Mouse (Mus musculus): ENCODE results near the gene Strada. TPM values are rescaled to one million over a fixed set of nuclear protein-coding genes. Genes with fewer than 3 reads are reported as not detected.
"Not testable (repeated sequence)": the region's sequence is repeated elsewhere in the genome, so short reads cannot be mapped to it uniquely, and the experiment has no call there.

The Strada gene
- total and polyA plus RNA-seq, 3 experiments = 21.1 to 36.2 (median 28.9) TPM

DNA sequence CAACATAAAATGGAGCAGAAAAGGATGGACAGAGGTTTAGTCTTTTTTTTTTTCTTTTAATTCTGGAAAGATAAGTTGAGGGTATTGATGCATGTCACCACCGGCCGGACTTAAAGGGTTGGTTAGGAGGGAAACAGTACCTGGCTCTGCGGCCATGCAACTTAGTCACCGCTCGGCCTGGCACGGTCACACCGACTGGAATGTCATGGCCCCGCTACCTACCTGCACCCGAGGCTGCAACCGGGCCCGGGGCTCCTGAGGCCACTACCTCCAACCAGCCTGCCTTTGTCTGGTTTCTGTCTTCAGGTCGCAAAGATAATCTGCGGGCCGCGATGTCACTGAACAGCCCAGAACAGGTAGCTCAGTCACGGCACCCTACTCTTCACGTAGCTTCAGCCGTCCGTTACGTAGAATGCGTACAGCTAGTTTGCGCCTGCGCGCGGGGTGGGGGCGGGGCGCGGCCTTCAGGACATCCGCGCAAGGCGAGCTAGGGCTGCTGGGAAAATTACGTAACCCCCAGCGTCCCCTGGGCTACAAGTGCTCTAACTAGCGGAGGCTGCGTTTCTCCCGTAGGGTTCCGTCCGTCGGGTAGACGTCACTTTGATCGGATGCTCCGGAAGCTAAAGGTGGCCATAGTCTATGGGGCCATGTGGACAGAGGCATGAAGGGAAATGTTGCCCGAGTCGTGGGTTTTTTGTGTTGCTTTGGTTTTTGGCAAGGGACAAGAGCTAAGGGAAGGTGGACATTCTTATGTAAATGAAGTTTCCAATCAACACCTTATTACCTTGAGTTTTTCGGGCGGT is 14.2 kb upstream of the Strada start, which contains the start of gene Ccdc47:
Gene Ccdc47, minus strand, starts transcription at position 418 of the 803 bp plus-strand sequence.
- DNase-seq (ENCODE audit: low spot score) (peak; percentile 88), ATAC-seq (ENCODE audit: extremely low read depth, insufficient number of reproducible peaks, low FRiP score, poor library complexity, severe bottlenecking) (peak; percentile 91)
- TF ChIP-seq GATA1 (IDR thresholded peaks at IDR 0.05; ENCODE audit: borderline replicate concordance, low read length) = no peak
- TF ChIP-seq POLR2AphosphoS5 (IDR thresholded peaks at IDR 0.05; ENCODE audit: insufficient replicate concordance, low read depth, low read length) = peak; percentile 33; the same call in 1 of the 2 replicates
- H3K4me3 ChIP-seq (ENCODE audit: low read depth, low read length) = peak within 1 kb of the TSS; percentile 97
- peaks cover 44% of the 10 kb centered on the region for H3K36me3 ChIP-seq (replicated peaks)
- no peaks in the 10 kb centered on the region for H3K9me3 ChIP-seq (replicated peaks)
- H3K4me1 ChIP-seq (ENCODE audit: insufficient read depth, low read depth, low read length) = peaks cover 37% of the 10 kb centered on the region
- H3K27me3 ChIP-seq (ENCODE audit: insufficient read depth, low read length) = no peaks in the 10 kb centered on the region

DNA sequence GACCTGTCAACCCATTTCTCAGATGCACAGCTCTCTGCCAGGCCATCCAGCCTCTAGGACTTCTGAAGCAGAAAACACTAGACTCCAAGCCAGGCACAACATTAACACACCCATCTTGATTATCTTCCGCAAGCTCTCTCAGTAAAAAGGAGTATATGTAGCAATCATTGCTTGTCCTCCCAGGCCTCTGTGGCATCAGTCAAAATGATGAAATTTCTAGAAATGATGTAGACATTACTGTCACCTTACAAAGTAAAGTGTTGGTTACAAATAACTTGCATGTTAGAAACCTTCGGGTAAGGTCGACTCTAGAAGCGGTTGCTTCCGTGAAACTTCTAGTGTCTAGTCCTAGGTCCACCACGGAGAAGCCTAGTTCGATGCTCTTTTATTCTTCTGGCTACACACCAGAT is 13.5 kb upstream of the Strada start:
- ATAC-seq (ENCODE audit: extremely low read depth, insufficient number of reproducible peaks, low FRiP score, poor library complexity, severe bottlenecking) (no peak), DNase-seq (ENCODE audit: low spot score) (no peak)
- TF ChIP-seq GATA1 (IDR thresholded peaks at IDR 0.05; ENCODE audit: borderline replicate concordance, low read length) (no peak), CTCF (IDR thresholded peaks at IDR 0.05; ENCODE audit: low read depth, low read length) (no peak), TAL1 (conservative IDR thresholded peaks at IDR 0.05; ENCODE audit: low read depth, low read length) (no peak), POLR2AphosphoS5 (IDR thresholded peaks at IDR 0.05; ENCODE audit: insufficient replicate concordance, low read depth, low read length) (no peak), GATA2 (IDR thresholded peaks at IDR 0.05; ENCODE audit: borderline replicate concordance, low read depth, low read length) (no peak)
- H3K27me3 ChIP-seq (ENCODE audit: insufficient read depth, low read length) = no peaks in the 10 kb centered on the region
- H3K4me1 ChIP-seq (ENCODE audit: insufficient read depth, low read depth, low read length) = peaks cover 34% of the 10 kb centered on the region
- H3K9me3 ChIP-seq (replicated peaks) = no peaks in the 10 kb centered on the region
- H3K36me3 ChIP-seq (replicated peaks) = peaks cover 44% of the 10 kb centered on the region
- H3K4me3 ChIP-seq (ENCODE audit: low read depth, low read length) = peak overlapping the region; percentile 97

DNA sequence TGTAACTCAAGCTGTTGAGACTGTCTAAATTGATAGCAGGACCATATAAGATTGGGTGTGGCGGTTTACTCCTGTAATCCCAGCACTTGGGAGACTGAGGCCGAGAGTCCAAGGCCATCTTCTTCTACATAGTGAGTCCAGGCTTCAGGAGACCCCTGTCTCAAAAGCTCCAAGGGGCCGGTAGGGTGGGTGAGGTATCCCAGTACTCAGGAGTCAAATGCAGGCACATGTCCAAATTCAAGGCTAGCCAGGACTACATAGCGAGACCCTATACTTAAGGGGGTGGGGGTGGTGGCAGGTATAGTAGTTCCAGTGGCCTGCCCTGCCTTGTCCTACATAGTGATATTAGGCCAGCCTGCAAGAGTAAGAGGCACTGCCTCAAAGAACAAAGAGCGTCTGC is 12.9 kb upstream of the Strada start:
- TF ChIP-seq GATA2 (IDR thresholded peaks at IDR 0.05; ENCODE audit: borderline replicate concordance, low read depth, low read length) (no peak), CTCF (IDR thresholded peaks at IDR 0.05; ENCODE audit: low read depth, low read length) (no peak), POLR2AphosphoS5 (IDR thresholded peaks at IDR 0.05; ENCODE audit: insufficient replicate concordance, low read depth, low read length) (no peak), GATA1 (IDR thresholded peaks at IDR 0.05; ENCODE audit: borderline replicate concordance, low read length) (no peak), TAL1 (conservative IDR thresholded peaks at IDR 0.05; ENCODE audit: low read depth, low read length) (no peak)
- Histone ChIP-seq H3K4me3 (ENCODE audit: low read depth, low read length) (peak overlapping the region; percentile 97), H3K9me3 (replicated peaks) (no peaks in the 10 kb centered on the region), H3K36me3 (replicated peaks) (peaks cover 50% of the 10 kb centered on the region), H3K4me1 (ENCODE audit: insufficient read depth, low read depth, low read length) (peaks cover 34% of the 10 kb centered on the region), H3K27me3 (ENCODE audit: insufficient read depth, low read length) (no peaks in the 10 kb centered on the region)
- DNase-seq (ENCODE audit: low spot score) (no peak), ATAC-seq (ENCODE audit: extremely low read depth, insufficient number of reproducible peaks, low FRiP score, poor library complexity, severe bottlenecking) (no peak)

DNA sequence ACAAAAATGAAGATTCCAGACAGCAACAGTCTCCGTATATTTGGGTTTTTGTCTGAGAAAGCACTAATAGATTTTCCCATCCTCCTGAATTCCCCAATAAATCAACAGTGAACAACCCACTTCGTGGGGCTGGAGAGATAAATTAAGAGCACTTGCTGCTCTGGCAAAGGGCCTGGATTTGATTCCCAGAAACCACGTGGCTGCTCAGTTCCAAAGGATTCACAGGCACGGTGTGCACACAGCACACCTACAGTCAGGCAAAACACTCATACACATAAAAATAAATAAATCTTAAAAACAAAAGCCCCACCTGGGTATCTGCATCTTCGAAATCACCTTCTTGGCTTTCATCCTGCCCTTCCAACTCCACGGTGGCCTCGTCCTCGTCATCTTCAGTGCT is 10.8 kb upstream of the Strada start:
- H3K4me1 ChIP-seq (ENCODE audit: insufficient read depth, low read depth, low read length) = peaks cover 22% of the 10 kb centered on the region
- no peaks in the 10 kb centered on the region for H3K27me3 ChIP-seq (ENCODE audit: insufficient read depth, low read length)
- H3K36me3 ChIP-seq (replicated peaks) = peaks cover 66% of the 10 kb centered on the region
- no peak for ATAC-seq (ENCODE audit: extremely low read depth, insufficient number of reproducible peaks, low FRiP score, poor library complexity, severe bottlenecking)
- no peak overlapping the region for H3K4me3 ChIP-seq (ENCODE audit: low read depth, low read length)
- DNase-seq (ENCODE audit: low spot score) = no peak
- TF ChIP-seq GATA2 (IDR thresholded peaks at IDR 0.05; ENCODE audit: borderline replicate concordance, low read depth, low read length) (no peak), POLR2AphosphoS5 (IDR thresholded peaks at IDR 0.05; ENCODE audit: insufficient replicate concordance, low read depth, low read length) (no peak), CTCF (IDR thresholded peaks at IDR 0.05; ENCODE audit: low read depth, low read length) (no peak), TAL1 (conservative IDR thresholded peaks at IDR 0.05; ENCODE audit: low read depth, low read length) (no peak), GATA1 (IDR thresholded peaks at IDR 0.05; ENCODE audit: borderline replicate concordance, low read length) (no peak)
- H3K9me3 ChIP-seq (replicated peaks) = no peaks in the 10 kb centered on the region

DNA sequence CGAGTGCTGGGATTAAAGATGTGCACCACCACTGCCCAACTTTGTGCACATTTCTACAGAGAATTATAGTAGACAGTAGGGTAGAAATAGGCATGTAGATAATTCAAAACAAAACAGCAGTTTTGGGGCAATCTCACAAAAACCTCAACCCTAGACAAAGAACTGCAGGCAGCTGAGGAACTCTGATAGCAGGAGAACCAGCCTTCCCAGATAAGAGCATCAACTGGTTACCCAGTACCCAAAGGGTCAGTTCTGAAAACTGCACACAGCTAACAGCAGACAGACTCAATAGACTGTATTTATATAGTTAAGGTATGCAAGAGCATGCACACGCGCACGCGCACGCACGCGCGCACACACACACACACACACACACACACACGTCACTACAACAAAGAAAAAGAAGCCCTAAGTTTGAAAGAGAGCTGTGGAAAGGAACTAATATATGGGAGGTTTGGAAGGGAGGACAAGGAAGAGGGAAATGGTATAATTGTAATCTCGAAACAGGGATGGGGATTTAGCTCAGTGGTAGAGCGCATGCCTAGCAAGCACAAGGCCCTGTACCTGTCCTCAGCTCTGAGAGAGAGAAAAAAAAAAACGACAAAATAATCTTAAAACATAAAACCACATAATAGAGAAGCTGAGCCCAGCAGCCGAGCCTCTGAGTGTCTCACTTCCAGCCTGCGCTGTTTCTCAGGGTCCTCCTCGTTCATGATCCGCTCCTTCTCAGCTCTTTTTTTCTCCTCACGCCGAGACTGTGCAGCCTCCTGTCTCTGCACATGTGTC is 438 bp downstream of the Strada start:
- peak; percentile 67 for ATAC-seq (ENCODE audit: extremely low read depth, insufficient number of reproducible peaks, low FRiP score, poor library complexity, severe bottlenecking)
- Histone ChIP-seq H3K9me3 (replicated peaks) (no peaks in the 10 kb centered on the region), H3K36me3 (replicated peaks) (peaks cover 88% of the 10 kb centered on the region), H3K4me1 (ENCODE audit: insufficient read depth, low read depth, low read length) (peaks cover 37% of the 10 kb centered on the region), H3K4me3 (ENCODE audit: low read depth, low read length) (no peak overlapping the region; the same call in 1 of the 2 replicates), H3K27me3 (ENCODE audit: insufficient read depth, low read length) (no peaks in the 10 kb centered on the region)
- peak; percentile 29 for DNase-seq (ENCODE audit: low spot score)
- TF ChIP-seq POLR2AphosphoS5 (IDR thresholded peaks at IDR 0.05; ENCODE audit: insufficient replicate concordance, low read depth, low read length) (no peak), TAL1 (conservative IDR thresholded peaks at IDR 0.05; ENCODE audit: low read depth, low read length) (peak; percentile 54)

DNA sequence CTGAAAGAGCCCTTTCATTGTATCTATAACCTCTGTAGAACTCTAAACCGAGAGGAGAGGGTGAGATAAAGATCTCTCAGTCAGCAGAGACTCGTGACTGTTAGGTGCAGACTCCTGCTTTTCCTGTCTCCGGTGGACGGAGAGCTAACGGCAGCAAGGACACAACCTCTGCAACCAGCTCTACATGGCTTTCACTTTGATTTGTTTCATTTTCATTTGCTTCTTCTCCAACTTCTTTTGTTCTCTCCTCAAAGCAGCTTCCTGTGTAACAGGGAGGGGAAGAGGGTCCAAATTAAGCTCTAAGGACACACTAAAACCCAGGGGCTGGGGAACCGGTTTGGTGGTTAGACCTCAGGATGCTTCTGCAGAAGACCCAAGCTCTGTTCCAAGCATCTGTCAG is 1.2 kb downstream of the Strada start:
- Histone ChIP-seq H3K9me3 (replicated peaks) (no peaks in the 10 kb centered on the region), H3K4me3 (ENCODE audit: low read depth, low read length) (no peak overlapping the region; the same call in 1 of the 2 replicates), H3K4me1 (ENCODE audit: insufficient read depth, low read depth, low read length) (peaks cover 37% of the 10 kb centered on the region), H3K36me3 (replicated peaks) (peaks cover 86% of the 10 kb centered on the region), H3K27me3 (ENCODE audit: insufficient read depth, low read length) (no peaks in the 10 kb centered on the region)
- DNase-seq (ENCODE audit: low spot score) (no peak), ATAC-seq (ENCODE audit: extremely low read depth, insufficient number of reproducible peaks, low FRiP score, poor library complexity, severe bottlenecking) (peak; percentile 36; the same call in 1 of the 2 replicates)
- TF ChIP-seq GATA2 (IDR thresholded peaks at IDR 0.05; ENCODE audit: borderline replicate concordance, low read depth, low read length) (no peak), GATA1 (IDR thresholded peaks at IDR 0.05; ENCODE audit: borderline replicate concordance, low read length) (no peak), POLR2AphosphoS5 (IDR thresholded peaks at IDR 0.05; ENCODE audit: insufficient replicate concordance, low read depth, low read length) (no peak), TAL1 (conservative IDR thresholded peaks at IDR 0.05; ENCODE audit: low read depth, low read length) (no peak), CTCF (IDR thresholded peaks at IDR 0.05; ENCODE audit: low read depth, low read length) (no peak)

DNA sequence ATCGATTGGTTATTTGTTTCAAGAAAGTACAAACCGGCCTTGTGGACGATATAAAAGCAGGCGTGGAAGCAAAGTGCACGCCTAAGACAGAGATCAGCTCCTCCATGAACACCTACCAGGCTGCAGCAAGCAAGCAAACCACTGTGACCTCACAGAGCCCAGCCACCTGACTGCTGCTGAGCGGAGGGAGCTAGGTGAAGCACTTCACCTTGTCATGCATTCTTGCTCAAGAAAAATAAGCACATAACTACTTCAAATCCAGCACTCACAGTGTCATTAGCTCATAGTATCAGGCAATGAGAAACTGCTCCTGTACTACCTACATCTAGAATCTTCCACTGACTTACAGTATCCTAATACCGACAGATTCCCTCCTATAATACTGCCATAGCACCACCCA is 2.0 kb downstream of the Strada start:
- H3K27me3 ChIP-seq (ENCODE audit: insufficient read depth, low read length); ATAC-seq (ENCODE audit: extremely low read depth, insufficient number of reproducible peaks, low FRiP score, poor library complexity, severe bottlenecking); H3K9me3 ChIP-seq (replicated peaks); DNase-seq (ENCODE audit: low spot score); H3K4me3 ChIP-seq (ENCODE audit: low read depth, low read length): not testable (repeated sequence)
- Histone ChIP-seq H3K4me1 (ENCODE audit: insufficient read depth, low read depth, low read length) (peaks cover 37% of the 10 kb centered on the region), H3K36me3 (replicated peaks) (peaks cover 85% of the 10 kb centered on the region)
